Mouse (Mus musculus) embryonic fibroblast, embryonic 13.5 days (primary cell): ENCODE measurements around the gene Hoxa2. TPM values are rescaled to one million over a fixed set of nuclear protein-coding genes. Genes with fewer than 3 reads are reported as not detected.

ENCODE experiments used
- H3K27ac ChIP-seq: 2 replicates; pipeline ENCODE4 v1.5.1; 2012; ENCODE audit warnings: low read length, control low read depth, inconsistent platforms; ENCODE audit not compliant: insufficient read depth
- H3K4me1 ChIP-seq: 2 replicates; pipeline ENCODE4 v1.6.1; 2011; ENCODE audit warnings: low read length; ENCODE audit not compliant: control insufficient read depth, insufficient read depth
- H3K4me3 ChIP-seq: 2 replicates; pipeline ENCODE4 v1.5.1; 2011; ENCODE audit warnings: mild to moderate bottlenecking, control low read depth, low read length; ENCODE audit not compliant: insufficient read depth
- CTCF ChIP-seq: IDR thresholded peaks from 2 replicates; pipeline ENCODE4 v1.5.1; 2011; ENCODE audit warnings: mild to moderate bottlenecking, control low read depth, low read length, moderate library complexity, borderline replicate concordance; ENCODE audit not compliant: insufficient read depth
- POLR2A ChIP-seq: IDR thresholded peaks from 2 replicates; pipeline ENCODE4 v1.6.1; 2011; ENCODE audit warnings: low read depth, mild to moderate bottlenecking, control low read depth, low read length, moderate library complexity
- polyA plus RNA-seq: library from polyadenylated mRNA; stranded (reverse); fragments of >200 nt; gene quantifications from 2 replicates; pipeline ENCODE4 v1.2.4, GENCODE M21; 2011; ENCODE audit warnings: low read depth; ENCODE audit not compliant: missing spikeins, insufficient read length

The Hoxa2 gene
- polyA plus RNA-seq, 1 experiment = 4.8 TPM

- no peak for TF ChIP-seq POLR2A
- Histone ChIP-seq H3K4me3 (peak overlapping the region; percentile 24; the same call in 1 of the 2 replicates), H3K27ac (peak overlapping the region; percentile 39), H3K4me1 (peaks cover 11% of the 10 kb centered on the region)
Measured at GRCm38 (mm10) chr6:52190410-52190809, 25.8 kb upstream of the Hoxa2 start.

GRCm38 (mm10) chr6:52189909-52190308 lies 25.3 kb upstream of the Hoxa2 start:
- TF ChIP-seq CTCF = no peak
- TF ChIP-seq POLR2A = no peak
- no peak overlapping the region for H3K4me3 ChIP-seq
- peaks cover 11% of the 10 kb centered on the region for H3K4me1 ChIP-seq
- H3K27ac ChIP-seq = peak overlapping the region; percentile 3; the same call in 1 of the 2 replicates

GRCm38 (mm10) chr6:52189172-52189591 lies 24.6 kb upstream of the Hoxa2 start:
- H3K27ac ChIP-seq = no peak overlapping the region
- peaks cover 11% of the 10 kb centered on the region for H3K4me1 ChIP-seq
- H3K4me3 ChIP-seq = no peak overlapping the region

GRCm38 (mm10) chr6:52186500-52186899 lies 21.9 kb upstream of the Hoxa2 start:
- TF ChIP-seq POLR2A (no peak), CTCF (no peak)
- H3K4me1 ChIP-seq = peaks cover 11% of the 10 kb centered on the region
- no peak overlapping the region for H3K4me3 ChIP-seq
- H3K27ac ChIP-seq = no peak overlapping the region

More at GRCm38 (mm10) chr6:52189172-52189591, 24.6 kb upstream of the Hoxa2 start:
- no peak for TF ChIP-seq POLR2A
- no peak for TF ChIP-seq CTCF

- H3K4me1 ChIP-seq = peaks cover 11% of the 10 kb centered on the region
- H3K4me3 ChIP-seq = no peak overlapping the region
- TF ChIP-seq POLR2A = no peak
- no peak for TF ChIP-seq CTCF
- H3K27ac ChIP-seq = peak overlapping the region; percentile 69
Measured at GRCm38 (mm10) chr6:52185834-52186233, 21.2 kb upstream of the Hoxa2 start.

GRCm38 (mm10) chr6:52185222-52185621 lies 20.6 kb upstream of the Hoxa2 start:
- no peak for TF ChIP-seq CTCF
- no peak for TF ChIP-seq POLR2A
- Histone ChIP-seq H3K4me1 (peaks cover 11% of the 10 kb centered on the region), H3K4me3 (no peak overlapping the region), H3K27ac (peak overlapping the region; percentile 69)

- Histone ChIP-seq H3K27ac (peak overlapping the region; percentile 24; the same call in 1 of the 2 replicates), H3K4me1 (peaks cover 7% of the 10 kb centered on the region), H3K4me3 (no peak overlapping the region)
- TF ChIP-seq POLR2A (no peak), CTCF (no peak)
Measured at GRCm38 (mm10) chr6:52184668-52185067, 20.0 kb upstream of the Hoxa2 start.

- Histone ChIP-seq H3K4me1 (peaks cover 5% of the 10 kb centered on the region), H3K4me3 (peak overlapping the region; percentile 24), H3K27ac (peak overlapping the region; percentile 67)
- no peak for TF ChIP-seq POLR2A
- no peak for TF ChIP-seq CTCF
Measured at GRCm38 (mm10) chr6:52183311-52184080, 18.9 kb upstream of the Hoxa2 start.

- TF ChIP-seq CTCF (no peak), POLR2A (no peak)
- Histone ChIP-seq H3K4me3 (peak overlapping the region; percentile 24), H3K27ac (peak overlapping the region; percentile 67; the same call in 1 of the 2 replicates), H3K4me1 (peaks cover 5% of the 10 kb centered on the region)
Measured at GRCm38 (mm10) chr6:52182793-52183192, 18.2 kb upstream of the Hoxa2 start.

GRCm38 (mm10) chr6:52182030-52182429 lies 17.4 kb upstream of the Hoxa2 start:
- no peak for TF ChIP-seq CTCF
- TF ChIP-seq POLR2A = no peak
- no peak overlapping the region for H3K27ac ChIP-seq
- 0 out of 2 replicates have a peak overlapping the region, but pooled peaks have one; percentile 1 for H3K4me3 ChIP-seq
- H3K4me1 ChIP-seq = peaks cover 5% of the 10 kb centered on the region

GRCm38 (mm10) chr6:52180726-52181125 lies 16.1 kb upstream of the Hoxa2 start:
- Histone ChIP-seq H3K4me1 (peaks cover 3% of the 10 kb centered on the region), H3K4me3 (peak overlapping the region; percentile 45), H3K27ac (peak overlapping the region; percentile 64)
- TF ChIP-seq CTCF (no peak), POLR2A (no peak)
